Mouse (Mus musculus) E14TG2a.4 (cell line): ENCODE results near the gene Iqsec3.

Experiments used
- CTCF ChIP-seq: conservative IDR thresholded peaks from 2 replicates; pipeline ENCODE4 v1.5.1; 2014; ENCODE audit warnings: low read length
- NANOG ChIP-seq: IDR thresholded peaks from 2 replicates; pipeline ENCODE4 v1.6.1; 2014; ENCODE audit warnings: borderline replicate concordance, low read length, mixed read lengths
- POU5F1 ChIP-seq: IDR thresholded peaks from 2 replicates; pipeline ENCODE4 v1.6.1; 2014; ENCODE audit warnings: low read length, borderline replicate concordance

DNA sequence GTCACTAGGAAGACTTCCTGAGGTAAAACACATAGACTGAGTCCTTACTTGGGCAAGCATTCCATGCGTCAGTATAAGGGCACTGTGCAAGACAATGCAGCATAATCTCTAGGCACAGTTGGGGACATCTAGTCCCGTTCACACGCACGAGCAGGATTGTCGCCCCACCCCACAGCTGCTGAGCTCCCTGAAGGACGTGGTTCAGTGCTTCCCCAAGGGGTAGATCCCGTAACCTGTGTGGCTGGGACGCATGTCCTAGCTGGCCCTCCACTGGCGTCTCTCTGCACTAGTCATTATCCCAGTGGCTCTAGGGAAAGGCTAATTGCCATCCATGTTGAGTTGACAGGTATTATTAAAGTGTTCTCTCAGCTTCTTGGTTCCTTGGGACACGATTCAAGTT, 91.4 kb downstream of the Iqsec3 start:
- TF ChIP-seq CTCF (no peak), POU5F1 (no peak), NANOG (no peak)
